Mouse (Mus musculus) B cell, adult 2 months (primary cell): ENCODE measurements around the gene Lamb3.

ENCODE experiments used
- DNase-seq, 2 experiments: peaks; one replicate each; pipeline ENCODE4 v3.0.0; 2022

The Lamb3 gene

GRCm38 (mm10) chr1:193320398-193320797, 112.9 kb downstream of the Lamb3 start:
- no peak for DNase-seq

GRCm38 (mm10) chr1:193323686-193324085, 116.2 kb downstream of the Lamb3 start:
- no peak for DNase-seq

- DNase-seq = peak; percentile 58 to 66
Measured at GRCm38 (mm10) chr1:193324224-193324623, 116.7 kb downstream of the Lamb3 start.

- DNase-seq = no peak
Measured at GRCm38 (mm10) chr1:193325891-193326290, 118.4 kb downstream of the Lamb3 start.

GRCm38 (mm10) chr1:193326456-193327145, 119.1 kb downstream of the Lamb3 start:
- no peak for DNase-seq

GRCm38 (mm10) chr1:193327216-193327615, 119.7 kb downstream of the Lamb3 start:
- DNase-seq = no peak

GRCm38 (mm10) chr1:193327686-193328085, 120.2 kb downstream of the Lamb3 start:
- DNase-seq = no peak

- DNase-seq = no peak
Measured at GRCm38 (mm10) chr1:193329557-193329956, 122.1 kb downstream of the Lamb3 start.

GRCm38 (mm10) chr1:193330172-193330571, 122.7 kb downstream of the Lamb3 start:
- DNase-seq = peak; percentile 62 to 68

GRCm38 (mm10) chr1:193330626-193331025, 123.1 kb downstream of the Lamb3 start:
- no peak for DNase-seq

- no peak for DNase-seq
Measured at GRCm38 (mm10) chr1:193332018-193332417, 124.5 kb downstream of the Lamb3 start.

- no peak for DNase-seq
Measured at GRCm38 (mm10) chr1:193332671-193333070, 125.2 kb downstream of the Lamb3 start.

- no peak for DNase-seq
Measured at GRCm38 (mm10) chr1:193333776-193334175, 126.3 kb downstream of the Lamb3 start.

- DNase-seq = no peak
Measured at GRCm38 (mm10) chr1:193334546-193334945, 127.0 kb downstream of the Lamb3 start.

GRCm38 (mm10) chr1:193336122-193337017, 128.9 kb downstream of the Lamb3 start:
- DNase-seq = peak; percentile 42 to 48

GRCm38 (mm10) chr1:193337018-193337321, 129.5 kb downstream of the Lamb3 start:
- peak in 1 of 2 experiments; percentile 44 for DNase-seq

GRCm38 (mm10) chr1:193337787-193338310, 130.3 kb downstream of the Lamb3 start:
- DNase-seq = no peak

GRCm38 (mm10) chr1:193338363-193338995, 131.0 kb downstream of the Lamb3 start:
- DNase-seq = peak in 1 of 2 experiments; percentile 13

GRCm38 (mm10) chr1:193342198-193342946, 134.9 kb downstream of the Lamb3 start:
- DNase-seq = no peak

GRCm38 (mm10) chr1:193343853-193344252, 136.4 kb downstream of the Lamb3 start:
- DNase-seq = no peak

- no peak for DNase-seq
Measured at GRCm38 (mm10) chr1:193344976-193345375, 137.5 kb downstream of the Lamb3 start.

- no peak for DNase-seq
Measured at GRCm38 (mm10) chr1:193346908-193347307, 139.4 kb downstream of the Lamb3 start.
